Comparison of ENCODE assay signal across 23 mouse cellular contexts in genomic region chr2:72126411-72126810, GRCm38 (mm10).
"Had no signal": no experiment of that assay in that cellular context is flagged by ENCODE, and none has a peak within 500 bp of the region (broad histone marks: within the 10 kb centered on the region; RNA-seq: fewer than 3 reads in every experiment).

No protein-coding gene starts in this region.

- DNase-seq: gastrocnemius, postnatal 25 days; heart, adult 18-20 months; heart, postnatal 10 days; heart, postnatal 4 days; kidney, adult 18-20 months; kidney, adult 8-10 months; kidney, postnatal 10 days; kidney, postnatal 25 days; kidney, postnatal 4 days had no signal

- ATAC-seq: hindbrain, embryonic 16.5 days; inflammation-experienced regulatory T-cells, adult 6 months; intestine, embryonic 15.5 days; intestine, postnatal 0 days; liver, embryonic 12.5 days had no signal

- H3K4me2 ChIP-seq: heart, embryonic 12.5 days; hindbrain, embryonic 12.5 days; hindbrain, embryonic 14.5 days; intestine, embryonic 15.5 days; limb, embryonic 13.5 days; limb, embryonic 15.5 days; liver, embryonic 12.5 days had no signal

- H3K9me3 ChIP-seq: heart, embryonic 10.5 days; heart, embryonic 12.5 days; hindbrain, embryonic 10.5 days; hindbrain, embryonic 12.5 days; intestine, embryonic 15.5 days; limb, embryonic 13.5 days; limb, embryonic 15.5 days; liver, embryonic 12.5 days had no signal

- H3K4me1 ChIP-seq: intestine, embryonic 15.5 days had no signal

- H3K36me3 ChIP-seq: heart, embryonic 10.5 days; heart, embryonic 12.5 days; hindbrain, embryonic 10.5 days; hindbrain, embryonic 12.5 days; intestine, embryonic 15.5 days; limb, embryonic 13.5 days; limb, embryonic 15.5 days; liver, embryonic 12.5 days had no signal

- H3K9ac ChIP-seq: heart, embryonic 12.5 days; hindbrain, embryonic 12.5 days; hindbrain, embryonic 14.5 days; intestine, embryonic 15.5 days; limb, embryonic 13.5 days; limb, embryonic 15.5 days; liver, embryonic 12.5 days had no signal

- H3K4me3 ChIP-seq: heart, embryonic 10.5 days; heart, embryonic 12.5 days; hindbrain, embryonic 10.5 days; hindbrain, embryonic 12.5 days; intestine, embryonic 15.5 days; layer of hippocampus, adult 2 months; left cerebral cortex, adult 2 months; limb, embryonic 13.5 days; limb, embryonic 15.5 days; liver, embryonic 12.5 days had no signal

- H3K27me3 ChIP-seq: heart, embryonic 12.5 days; intestine, embryonic 15.5 days; limb, embryonic 13.5 days; limb, embryonic 15.5 days; liver, embryonic 12.5 days had no signal

- H3K27ac ChIP-seq: heart, embryonic 10.5 days; hindbrain, embryonic 10.5 days; hindbrain, embryonic 12.5 days; hindbrain, embryonic 14.5 days; intestine, embryonic 15.5 days; layer of hippocampus, adult 2 months; limb, embryonic 13.5 days; limb, embryonic 15.5 days; liver, embryonic 12.5 days had no signal
